Mouse (Mus musculus) kidney, postnatal 4 days (tissue): ENCODE measurements around the gene Csnk1e.

Source experiments
- DNase-seq, 2 experiments: peaks; one replicate each; pipeline ENCODE4 v3.0.0; 2021; ENCODE audit warnings: mixed read lengths in 2 of 2

The Csnk1e gene

DNA sequence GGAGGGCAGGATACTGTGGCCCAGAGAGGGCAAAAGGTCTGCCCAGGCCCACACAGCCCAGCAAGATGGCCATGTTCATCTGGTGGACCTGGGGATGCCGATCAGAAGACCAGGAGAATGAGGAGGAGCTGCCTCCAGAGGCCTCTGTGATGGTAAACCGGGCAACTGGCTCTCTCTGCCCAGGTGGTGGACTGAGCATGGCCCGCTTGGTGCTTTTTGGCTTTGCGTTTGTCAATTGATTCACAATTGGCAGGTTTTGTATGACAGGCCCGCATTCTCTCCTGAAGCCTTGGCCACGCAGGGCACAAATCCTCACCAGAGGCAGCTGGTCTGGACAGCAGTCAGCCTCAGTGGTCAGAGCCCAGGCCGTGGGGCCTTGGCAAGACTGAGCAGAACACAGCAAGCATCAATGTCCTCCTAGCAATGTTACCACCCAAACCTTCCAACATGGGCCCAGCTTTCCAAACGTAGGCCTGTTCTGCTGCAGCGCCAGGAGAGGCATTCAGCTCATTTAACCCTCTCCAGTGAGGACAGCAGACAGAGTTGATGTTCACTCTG, 12.3 kb downstream of the Csnk1e start:
- no peak for DNase-seq

DNA sequence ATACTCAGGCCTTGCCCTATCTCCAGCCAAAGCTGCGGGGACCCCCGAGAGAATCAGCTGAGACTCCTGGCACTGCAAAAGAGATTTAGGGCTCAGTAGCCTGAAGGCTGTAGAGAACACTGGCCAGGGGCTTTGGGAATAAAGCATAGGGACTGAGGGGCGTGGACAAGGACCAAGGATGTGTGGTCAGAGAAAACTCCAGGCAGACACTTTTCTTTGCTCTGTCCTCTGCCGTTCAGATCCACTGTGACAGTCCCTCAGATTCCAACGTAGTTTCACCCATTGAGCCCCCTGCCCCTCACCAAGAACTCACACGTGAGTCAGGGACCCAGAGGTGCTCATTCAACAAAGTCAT, 13.1 kb downstream of the Csnk1e start:
- no peak for DNase-seq

DNA sequence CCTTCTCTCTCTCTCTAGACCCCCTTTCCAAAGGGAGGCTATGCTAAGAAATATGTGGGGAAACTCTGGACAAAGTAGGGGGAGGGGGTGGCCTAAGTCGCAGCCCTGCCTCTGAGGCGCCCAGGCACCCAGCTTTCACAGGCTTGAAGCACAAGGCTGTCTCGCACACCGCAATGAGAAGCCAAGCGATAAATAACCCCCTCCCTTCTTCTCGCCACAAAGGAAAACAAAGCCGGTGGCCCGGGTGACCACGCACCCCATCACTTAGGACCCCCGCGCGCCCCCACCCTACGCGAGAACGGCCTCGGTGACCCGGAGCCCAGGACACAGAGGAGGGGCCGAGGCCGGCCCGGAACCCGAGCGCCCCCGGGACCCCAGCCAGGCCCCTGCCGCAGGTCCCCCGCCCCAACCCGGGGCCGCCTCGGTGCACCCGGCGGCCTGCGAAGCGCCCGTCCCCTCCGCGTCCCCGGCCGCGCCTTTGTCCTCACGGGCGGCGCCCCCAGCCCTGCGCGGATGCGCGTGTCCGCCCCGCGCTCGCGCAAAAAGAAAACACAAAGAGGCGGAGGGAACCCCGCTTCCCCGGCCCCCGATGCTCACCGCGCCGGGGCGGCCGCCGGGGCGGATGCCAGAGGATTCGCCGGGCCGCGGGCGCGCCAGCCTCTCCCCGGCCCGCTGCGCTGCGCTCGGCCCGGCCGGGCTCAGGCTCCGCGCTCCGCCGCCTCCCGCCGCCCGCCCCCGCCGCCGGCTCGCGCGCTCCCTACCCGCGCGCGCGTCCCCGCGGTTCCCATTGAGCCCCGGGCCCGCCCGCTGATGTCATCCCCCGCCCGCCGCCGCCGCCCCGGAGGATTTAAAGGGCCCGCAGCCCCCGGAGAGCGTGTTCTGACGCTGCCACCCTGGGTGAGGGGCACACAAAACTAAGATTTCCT, 13.8 kb downstream of the Csnk1e start:
- DNase-seq = peak; percentile 87 to 90

DNA sequence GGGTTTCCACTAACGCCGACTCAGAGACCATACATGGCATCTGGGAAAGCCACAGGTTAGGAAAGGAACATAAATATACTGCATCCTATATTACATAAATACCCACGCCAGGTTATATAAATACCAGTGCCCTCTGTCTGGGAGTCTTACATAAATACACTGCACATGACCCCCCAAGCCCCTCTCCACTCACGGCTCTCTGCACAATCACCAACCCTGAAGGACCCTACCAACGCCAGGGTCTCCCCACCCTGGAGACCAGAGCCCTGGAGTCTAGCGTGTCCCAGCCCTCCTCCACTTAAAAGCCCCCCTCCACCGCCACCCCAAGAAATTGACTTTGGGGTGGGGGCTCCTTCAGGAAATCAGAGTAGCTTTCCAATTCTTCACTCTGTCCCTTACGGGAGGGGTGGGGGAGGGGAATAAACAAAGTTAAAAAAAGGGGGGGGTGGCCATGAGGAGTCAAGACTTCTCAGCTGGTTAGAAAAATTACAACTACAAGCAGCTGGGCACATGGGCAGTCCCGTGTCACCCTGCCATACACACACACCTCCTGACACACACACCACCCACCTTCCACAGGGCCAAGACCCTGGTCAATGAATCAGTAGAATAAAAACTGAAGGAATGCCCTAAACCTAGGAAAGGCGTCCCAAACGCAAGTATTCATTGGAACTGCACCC, 14.6 kb downstream of the Csnk1e start:
- DNase-seq = peak in 1 of 2 experiments; percentile 51

DNA sequence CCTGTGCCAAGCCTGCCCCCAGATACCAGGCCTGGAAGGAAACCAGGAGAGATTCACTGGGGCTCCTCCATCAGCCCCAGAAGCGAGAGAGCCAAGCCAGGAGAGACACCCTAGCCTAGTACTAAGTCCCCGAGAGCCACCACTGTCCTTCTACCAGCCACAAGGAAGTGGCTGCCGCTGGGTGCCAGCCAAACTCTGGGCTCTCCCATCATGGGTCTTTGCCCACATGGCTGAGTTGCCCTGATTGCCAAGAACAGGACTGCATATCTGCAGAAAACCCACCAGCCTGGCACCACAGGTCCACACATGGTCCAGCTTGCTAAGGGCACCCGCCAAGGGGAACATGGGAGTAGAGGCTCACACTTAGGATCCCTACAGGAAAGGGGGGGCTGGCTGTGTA, 15.1 kb downstream of the Csnk1e start:
- peak; percentile 57 to 60 for DNase-seq

DNA sequence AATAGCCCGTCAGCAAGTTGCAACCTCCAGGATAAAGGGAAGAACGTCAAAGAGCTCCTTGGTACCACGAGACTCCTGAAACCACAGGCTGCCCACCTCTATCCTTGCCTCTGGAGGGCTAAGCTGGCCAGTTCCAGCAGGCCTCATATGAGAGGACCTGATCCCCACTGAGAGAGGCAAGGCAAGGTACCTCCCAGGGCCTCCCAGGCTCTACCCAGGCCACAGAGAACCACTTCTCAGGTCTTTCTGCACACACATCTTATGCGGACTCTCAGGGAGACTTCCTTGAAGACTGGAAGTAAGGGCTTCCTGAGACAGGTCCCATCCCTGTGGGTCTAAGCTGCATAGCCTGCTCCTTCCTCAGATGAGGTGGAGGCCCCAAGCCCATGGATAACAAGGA, 16.0 kb downstream of the Csnk1e start:
- no peak for DNase-seq

DNA sequence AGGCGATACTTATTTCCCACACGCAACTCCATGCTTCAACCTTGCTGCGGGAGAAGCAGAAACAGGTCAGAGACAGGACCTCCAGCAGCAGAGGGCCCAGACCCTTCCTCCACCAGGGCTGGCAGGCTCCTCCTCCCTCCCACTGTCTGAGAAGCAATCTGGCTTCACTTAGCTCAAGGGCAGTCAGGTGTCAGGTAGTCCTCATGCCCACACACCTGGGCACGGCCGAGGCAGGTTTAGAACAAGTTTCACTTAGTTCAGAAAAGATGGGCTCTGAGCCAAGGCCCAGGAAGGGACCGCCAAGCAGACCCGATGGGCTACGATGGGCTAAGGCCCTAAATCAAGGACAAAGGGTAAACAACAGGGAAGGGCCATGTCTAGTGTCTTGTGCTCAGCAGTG, 16.6 kb downstream of the Csnk1e start:
- DNase-seq = peak in 1 of 2 experiments; percentile 38

DNA sequence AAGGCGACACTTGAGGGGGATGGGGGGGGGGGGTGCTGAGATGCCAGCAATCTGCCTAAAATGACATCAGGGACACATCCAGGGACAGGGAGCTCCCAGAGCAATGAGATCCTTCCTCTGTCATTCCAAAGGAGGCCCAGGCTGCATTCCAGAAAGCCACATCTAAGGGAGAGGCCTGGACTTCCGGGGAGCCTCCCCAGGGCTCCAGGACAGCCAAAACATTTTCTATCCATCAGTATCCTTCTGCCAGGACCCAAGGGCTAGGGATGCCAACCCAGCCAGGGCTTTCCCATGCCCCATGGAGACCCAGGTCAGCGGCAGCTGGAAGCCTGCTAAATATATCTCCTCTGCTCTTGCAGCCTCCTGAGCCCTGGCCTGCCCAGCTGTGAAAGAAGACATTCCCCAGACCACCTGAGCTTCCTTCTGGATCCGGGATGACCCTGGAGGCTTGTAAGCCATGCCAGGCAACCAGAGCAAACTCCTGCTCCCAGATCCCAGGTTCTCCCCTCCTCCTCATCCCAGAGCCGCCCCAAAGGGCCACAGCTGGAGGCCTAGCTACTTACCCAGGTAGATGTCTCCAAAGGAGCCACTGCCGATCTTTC, 17.1 kb downstream of the Csnk1e start:
- DNase-seq = peak in 1 of 2 experiments; percentile 45

DNA sequence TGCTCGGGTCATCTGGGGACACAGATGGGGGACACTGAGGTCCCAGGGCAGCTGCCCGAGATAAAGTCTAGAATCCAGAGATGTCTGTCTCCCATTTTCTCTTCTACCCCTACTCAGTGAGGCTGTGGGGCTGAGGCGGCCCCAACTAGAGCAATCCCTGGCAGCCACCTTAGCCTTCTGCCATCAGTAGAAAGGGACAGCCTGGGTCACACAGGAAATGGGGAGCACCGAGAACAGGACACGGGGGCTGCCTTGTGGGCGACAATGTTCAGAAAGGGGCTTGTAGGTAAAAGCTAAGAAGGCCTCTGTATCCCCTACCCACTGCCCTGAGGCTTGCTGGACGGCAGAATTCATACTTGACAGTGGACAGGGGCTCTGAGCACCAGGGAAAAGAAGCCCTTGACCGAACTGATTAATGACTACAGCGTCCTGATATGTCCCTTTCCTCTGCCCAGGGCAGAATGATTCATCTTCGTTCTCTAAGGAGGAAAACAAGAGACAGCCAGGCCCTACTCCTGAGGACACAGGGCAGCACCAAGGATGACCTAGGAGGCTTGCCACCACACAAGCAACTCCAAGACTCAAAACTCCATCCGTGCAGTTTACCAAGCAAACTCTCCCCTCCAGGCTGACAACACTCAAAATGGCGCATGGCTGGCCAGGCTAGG, 17.7 kb downstream of the Csnk1e start:
- no peak for DNase-seq

DNA sequence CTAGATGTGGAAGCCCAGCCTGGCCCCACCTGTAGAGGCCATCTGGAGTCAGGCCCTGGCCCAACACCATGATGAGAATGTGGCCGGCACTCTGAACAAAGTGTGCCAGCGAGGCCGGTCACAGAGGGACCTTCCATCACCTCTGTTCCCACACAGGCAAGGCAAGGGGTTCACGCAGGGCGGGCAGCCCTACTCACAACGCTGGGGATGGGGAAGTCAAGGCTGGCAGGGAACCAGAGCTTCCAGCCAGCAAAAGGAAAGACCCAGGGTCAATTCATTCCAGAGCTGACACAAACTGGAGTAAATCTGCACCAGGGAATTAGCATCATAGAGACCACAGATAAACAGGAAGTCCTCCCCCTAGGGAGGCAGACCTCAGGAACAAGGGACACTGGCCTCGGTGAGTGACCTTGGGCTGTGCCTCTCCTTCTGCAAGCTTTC, 18.9 kb downstream of the Csnk1e start:
- DNase-seq = peak in 1 of 2 experiments; percentile 45

DNA sequence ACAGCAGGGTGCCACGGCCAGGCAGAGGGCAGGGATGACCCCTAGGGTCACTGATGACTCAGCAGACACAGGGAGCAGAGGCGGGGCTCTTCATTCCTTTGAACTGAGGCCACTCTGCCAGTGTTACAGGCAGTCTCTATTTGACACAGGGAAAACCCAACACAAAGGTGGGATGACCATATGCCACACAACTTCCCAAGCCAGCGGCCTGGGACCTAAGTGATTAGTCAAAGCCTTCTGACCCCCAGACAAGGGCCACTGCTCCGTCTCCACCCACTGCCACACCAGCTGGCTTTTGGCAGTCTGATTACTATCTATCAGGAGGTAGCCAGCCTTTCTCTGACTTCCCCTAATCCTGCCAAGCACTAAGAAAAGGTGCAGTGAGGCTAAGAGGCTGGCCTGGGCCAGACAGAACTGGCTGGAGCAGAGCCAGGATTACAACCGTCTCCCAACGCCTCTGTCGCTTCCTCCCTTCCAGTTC, 20.1 kb downstream of the Csnk1e start:
- DNase-seq = peak; percentile 58 to 71

DNA sequence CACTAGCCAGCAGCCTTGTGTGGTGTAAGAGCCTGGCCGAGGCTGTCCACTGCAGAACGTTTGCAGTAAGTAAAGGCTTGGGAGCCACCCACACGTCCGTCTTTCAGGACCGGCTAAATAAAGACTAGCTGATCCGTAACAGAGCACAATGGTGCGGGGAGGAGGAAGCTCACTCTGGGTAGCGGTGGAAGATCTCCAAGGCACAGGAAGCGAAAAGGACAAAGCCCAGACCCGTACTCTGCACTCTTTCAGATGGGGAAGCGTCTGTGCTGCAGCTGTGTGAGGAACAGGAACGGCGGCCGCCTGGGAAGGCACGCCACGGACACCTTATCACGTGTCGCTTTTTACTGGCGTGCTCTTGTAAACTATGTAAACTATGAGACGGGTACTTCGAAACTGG, 22.5 kb downstream of the Csnk1e start:
- peak; percentile 40 to 53 for DNase-seq

DNA sequence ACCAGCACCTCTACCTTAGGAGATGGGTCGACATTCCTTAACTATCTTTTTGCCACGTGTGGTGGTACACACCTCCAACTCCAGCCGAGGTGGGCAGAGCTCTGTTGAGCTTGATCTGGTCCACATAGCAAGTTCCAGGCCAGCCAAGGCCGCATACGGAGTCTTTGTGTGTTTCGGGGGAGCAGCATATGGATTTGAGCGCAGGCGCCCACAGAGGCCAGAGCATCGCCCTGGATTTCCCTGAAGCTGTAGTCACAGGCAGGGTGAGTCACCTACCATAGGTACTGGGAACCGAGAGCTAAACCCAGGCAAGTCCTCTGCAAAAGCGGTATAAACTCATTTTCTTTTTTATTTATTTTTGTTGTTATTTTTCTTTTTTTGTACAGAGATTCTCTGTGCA, 23.0 kb downstream of the Csnk1e start:
- no peak for DNase-seq

DNA sequence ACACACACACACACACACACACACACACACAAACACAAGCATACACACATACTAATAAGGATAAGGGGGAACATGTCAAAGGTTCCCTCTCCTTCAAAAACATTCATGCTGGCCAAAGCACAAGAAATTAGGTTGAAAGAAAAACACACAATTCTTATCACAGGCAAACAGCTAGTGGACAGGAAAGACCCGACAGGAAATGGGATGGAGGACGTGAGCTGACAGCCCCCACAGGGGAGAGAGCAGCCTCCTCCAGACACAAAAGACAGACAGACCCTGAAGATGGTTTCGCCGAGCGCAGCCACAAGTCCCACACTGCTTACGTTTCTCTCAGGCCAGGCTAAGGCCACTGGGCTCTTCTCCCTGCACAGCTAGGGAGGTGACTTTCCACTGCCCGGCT, 23.4 kb downstream of the Csnk1e start:
- DNase-seq = peak in 1 of 2 experiments; percentile 52

DNA sequence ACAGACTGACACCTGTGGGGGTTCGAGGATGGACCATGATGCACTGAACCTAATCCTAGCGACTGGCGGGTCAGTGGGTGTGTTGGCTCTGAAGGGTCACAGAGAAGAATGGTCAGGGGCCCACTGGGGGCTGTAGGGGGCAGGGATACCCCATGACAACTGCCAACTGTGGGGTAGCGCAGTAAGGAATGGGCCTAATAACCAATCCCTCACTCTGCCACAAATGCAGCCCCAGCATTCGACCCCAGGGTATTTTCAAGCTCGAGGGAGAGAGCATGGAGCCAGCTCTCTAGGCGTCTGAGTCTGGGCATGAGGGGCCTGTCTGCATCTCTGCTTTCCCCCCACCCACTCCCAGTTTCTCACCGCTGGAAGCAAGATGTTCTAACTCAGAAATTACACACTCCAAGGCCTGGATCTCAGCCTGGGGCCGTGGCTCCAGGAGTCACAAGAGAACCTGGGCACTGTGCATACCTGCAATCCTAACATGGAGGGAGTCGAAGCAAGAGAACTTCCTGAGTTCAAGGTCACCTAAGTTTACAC, 24.8 kb downstream of the Csnk1e start:
- DNase-seq = no peak

DNA sequence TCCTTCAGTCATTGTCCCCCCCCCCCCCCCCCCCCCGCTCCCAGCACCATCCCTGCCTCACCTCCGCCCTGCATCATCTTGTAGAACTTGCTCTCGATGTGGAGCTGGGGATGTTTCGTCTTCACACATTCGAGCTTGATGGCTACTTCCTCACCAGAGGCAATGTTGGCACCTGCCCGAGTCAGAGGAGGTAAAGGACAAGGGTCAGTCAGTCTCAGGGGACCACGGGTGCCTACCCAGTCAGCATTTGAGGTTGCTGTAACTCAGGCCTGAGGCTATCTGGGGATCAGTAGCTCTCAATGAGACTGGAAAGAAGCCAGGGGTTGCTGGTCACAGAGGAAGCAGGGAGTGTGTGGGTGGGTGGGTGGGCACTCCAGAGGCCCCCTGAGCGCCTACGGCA, 25.4 kb downstream of the Csnk1e start:
- DNase-seq = no peak

DNA sequence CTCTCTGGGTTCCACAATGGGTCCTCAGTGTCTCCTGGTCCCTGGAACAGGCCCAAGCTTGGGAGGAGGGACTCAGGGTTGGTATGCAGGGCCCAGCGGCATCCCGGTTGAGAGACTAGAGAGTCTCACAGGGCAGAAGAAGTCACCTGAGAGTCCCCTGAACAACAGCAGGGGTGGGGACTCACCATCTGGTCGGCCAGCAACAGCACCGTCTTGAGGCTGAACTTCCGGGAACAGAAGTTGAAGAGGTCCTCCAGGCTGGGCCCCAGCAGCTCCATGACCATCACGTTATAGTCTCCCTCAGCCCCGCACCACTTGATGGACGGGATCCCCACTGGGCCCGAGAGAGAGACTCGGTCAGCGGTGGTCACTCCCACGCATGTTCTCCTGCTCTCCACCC, 25.8 kb downstream of the Csnk1e start:
- DNase-seq = no peak

DNA sequence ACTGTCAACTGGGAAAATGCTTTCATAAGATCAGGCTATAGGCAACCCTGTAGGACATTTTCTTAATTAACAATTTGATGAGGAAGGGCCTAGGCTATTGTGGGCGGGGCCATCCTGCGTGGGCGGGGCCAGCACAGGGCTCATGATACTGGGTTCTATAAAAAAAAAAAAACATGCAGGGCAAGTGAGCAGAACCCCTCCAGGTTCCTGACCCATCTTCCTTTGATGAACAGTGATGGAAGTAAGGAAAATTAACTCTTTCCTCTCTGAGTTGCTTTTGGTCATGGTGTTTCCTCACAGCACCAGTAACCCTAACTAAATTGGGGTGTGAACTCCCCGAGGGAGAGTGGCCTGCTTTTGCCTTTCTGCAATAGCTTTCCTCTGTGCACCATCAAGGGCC, 26.8 kb downstream of the Csnk1e start:
- DNase-seq = no peak

DNA sequence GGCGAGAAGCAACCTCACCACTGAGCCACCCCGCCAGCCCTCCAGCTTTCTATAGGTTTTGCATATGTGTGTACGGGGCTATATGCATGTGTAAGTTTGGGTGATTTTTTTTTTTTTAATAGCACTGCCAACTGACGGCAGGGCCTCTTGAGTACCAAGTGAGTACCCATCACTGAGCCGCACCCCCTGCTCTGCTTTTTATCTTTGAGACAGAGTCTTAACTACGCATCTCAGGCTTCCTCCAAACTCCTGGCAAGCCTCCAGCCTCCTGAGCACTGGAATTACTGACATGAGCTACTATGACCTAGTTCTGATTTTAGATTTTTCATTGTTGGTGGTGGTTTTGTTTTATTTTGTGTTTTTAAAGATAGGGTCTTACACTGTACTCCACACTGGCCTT, 27.9 kb downstream of the Csnk1e start:
- DNase-seq = no peak

DNA sequence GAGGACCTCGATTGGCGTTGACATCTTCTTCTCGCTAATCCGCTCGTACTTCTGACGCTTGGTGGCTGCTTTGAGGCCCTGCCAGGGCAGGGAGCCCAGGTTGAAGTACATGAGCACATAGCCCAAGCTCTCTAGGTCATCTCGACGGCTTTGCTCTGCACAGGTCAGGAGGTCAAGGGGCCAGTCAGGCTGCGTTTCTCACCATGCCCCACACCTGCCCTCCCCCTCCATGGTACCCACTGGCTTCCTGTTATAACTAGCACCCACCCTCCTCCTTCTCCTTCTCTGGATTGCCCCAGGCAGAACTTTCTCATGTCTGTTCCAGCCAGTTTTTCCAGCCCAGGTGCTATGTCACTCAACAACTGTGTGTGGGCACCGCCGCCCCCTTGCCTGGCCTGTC, 29.9 kb downstream of the Csnk1e start:
- peak in 1 of 2 experiments; percentile 53 for DNase-seq

DNA sequence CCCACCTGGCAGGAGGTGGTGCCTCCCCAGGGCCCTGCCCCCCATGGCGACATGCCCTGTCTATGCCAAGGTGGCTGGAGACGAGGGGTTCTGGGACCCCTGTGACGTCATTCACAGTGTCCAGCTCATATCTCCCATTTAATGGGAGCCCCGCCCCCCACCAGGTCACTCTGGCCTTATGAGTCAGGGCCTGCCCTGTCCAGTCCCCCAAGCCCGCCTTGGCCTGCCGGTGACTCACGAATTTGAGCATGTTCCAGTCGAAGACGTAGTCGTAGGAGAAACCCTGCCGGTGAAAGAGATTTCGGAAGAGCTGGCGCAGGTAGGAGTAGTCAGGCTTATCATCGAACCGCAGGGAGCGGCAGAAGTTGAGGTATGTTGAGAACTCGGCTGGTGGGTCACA, 30.8 kb downstream of the Csnk1e start:
- DNase-seq = no peak

DNA sequence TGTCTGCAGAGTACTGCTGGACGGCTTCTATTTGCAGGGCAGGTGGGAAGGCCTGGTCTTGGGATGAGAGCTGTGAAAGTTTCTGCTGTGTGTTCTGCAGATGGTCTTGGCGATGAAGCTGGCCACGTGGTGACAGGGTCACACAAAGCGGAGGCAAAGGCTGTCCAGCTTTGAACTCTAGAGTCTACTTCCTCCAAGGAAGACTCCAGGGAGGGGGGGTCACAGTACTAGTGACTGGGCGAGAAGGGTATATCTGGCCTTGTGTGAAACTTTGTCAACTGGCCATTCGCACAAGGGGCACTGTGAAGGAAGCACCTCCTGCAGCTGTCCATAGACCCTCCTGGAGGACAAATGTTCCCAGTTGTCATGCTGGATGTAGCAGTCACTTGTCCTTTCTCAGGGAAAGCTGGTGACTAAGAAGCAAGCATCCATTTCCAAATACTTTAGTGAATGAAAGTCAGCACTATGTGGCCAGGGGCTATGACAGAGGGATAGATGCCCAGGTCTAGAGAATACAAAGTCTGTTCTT, 32.6 kb downstream of the Csnk1e start:
- no peak for DNase-seq
